Mouse (Mus musculus) heart, postnatal 0 days (tissue): ENCODE measurements at regions not wholly inside any gene's neighbourhood (a gene's known extent, or its start where the extent isn't known, plus 50 kb on each side); places are given as distances from the start of the nearest gene placed in this dataset.

Source experiments
- CTCF ChIP-seq: IDR thresholded peaks from 2 replicates; pipeline ENCODE4 v1.5.1; 2016; ENCODE audit warnings: antibody characterized with exemption, control low read depth, low read depth
- EP300 ChIP-seq: IDR thresholded peaks from 2 replicates; pipeline ENCODE4 v1.6.1; 2016; ENCODE audit warnings: antibody characterized with exemption, low read depth

DNA sequence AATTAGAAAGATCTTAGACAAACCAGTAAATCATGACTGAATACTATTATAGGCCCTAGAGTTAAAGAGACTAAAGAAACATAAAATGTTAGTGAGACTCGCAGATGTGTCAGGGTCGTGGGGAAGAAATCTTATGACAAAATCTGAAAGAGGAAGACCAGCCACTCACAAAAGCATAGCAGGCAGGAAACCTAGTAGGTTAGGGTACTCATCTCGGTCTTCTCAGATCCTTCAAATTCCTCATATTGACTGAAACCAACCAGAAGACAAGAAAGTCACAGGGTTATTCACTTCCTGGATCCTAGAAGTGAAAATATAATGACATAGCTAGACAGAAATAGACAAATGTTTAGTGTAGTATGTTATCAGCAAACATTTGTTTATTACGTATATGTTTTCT, 387.5 kb downstream of the Cenpc1 start:
- TF ChIP-seq CTCF = no peak
- no peak for TF ChIP-seq EP300
